Comparison of ENCODE assay signal across 27 mouse cellular contexts in genomic region chr13:20601421-20601820, GRCm38 (mm10).
DNase-seq lines count a peak whose midpoint lies in the region; ATAC-seq lines count a peak whose summit lies in the region.
"Had no signal": no experiment of that assay in that cellular context is flagged by ENCODE, and none has a peak within 500 bp of the region (broad histone marks: within the 10 kb centered on the region; RNA-seq: fewer than 3 reads in every experiment).

No protein-coding gene starts in this region.

- H3K9me3 ChIP-seq in forebrain, embryonic 16.5 days (ENCODE audit: control insufficient read depth, low read length), result no peaks in the 10 kb centered on the region
- H3K9me3 ChIP-seq in forebrain, embryonic 14.5 days (replicated peaks; ENCODE audit: control insufficient read depth, low read length), result no peaks in the 10 kb centered on the region
- H3K9me3 ChIP-seq: embryonic facial prominence, embryonic 13.5 days; embryonic facial prominence, embryonic 15.5 days; forebrain, embryonic 10.5 days; forebrain, embryonic 13.5 days; G1E had no signal

- 0 out of 2 replicates have a peak, but pooled peaks cover 3% of the 10 kb centered on the region for H3K36me3 ChIP-seq in forebrain, embryonic 16.5 days (ENCODE audit: control insufficient read depth, insufficient read depth)
- H3K36me3 ChIP-seq in forebrain, embryonic 14.5 days (ENCODE audit: control insufficient read depth, insufficient read depth, low read length), result 0 out of 2 replicates have a peak, but pooled peaks cover 4% of the 10 kb centered on the region
- H3K36me3 ChIP-seq: embryonic facial prominence, embryonic 13.5 days; embryonic facial prominence, embryonic 15.5 days; forebrain, embryonic 10.5 days; G1E had no signal

- H3K4me3 ChIP-seq in forebrain, embryonic 16.5 days (replicated peaks; ENCODE audit: low read length), result no peak overlapping the region
- H3K4me3 ChIP-seq in forebrain, embryonic 14.5 days (ENCODE audit: low read depth, low read length), result no peak overlapping the region
- H3K4me3 ChIP-seq: embryonic facial prominence, embryonic 13.5 days; embryonic facial prominence, embryonic 15.5 days; erythroblast, embryonic 14.5 days; forebrain, embryonic 10.5 days; forebrain, embryonic 13.5 days had no signal

- H3K9ac ChIP-seq in forebrain, embryonic 16.5 days (replicated peaks; ENCODE audit: low read depth, low read length), result no peak overlapping the region
- H3K9ac ChIP-seq in forebrain, embryonic 14.5 days (ENCODE audit: low read length), result no peak overlapping the region
- H3K9ac ChIP-seq: embryonic facial prominence, embryonic 13.5 days; embryonic facial prominence, embryonic 15.5 days; forebrain, embryonic 13.5 days had no signal

- ATAC-seq in forebrain, embryonic 16.5 days, result peak; percentile 47
- ATAC-seq in forebrain, embryonic 14.5 days, result no peak
- ATAC-seq in frontal cortex, adult (ENCODE audit: low TSS enrichment), result peak; percentile 28
- ATAC-seq: activated CD4-positive, CD25-positive, alpha-beta regulatory T cell, adult 4 months; CD4-positive, CD25-positive, alpha-beta regulatory T cell, adult 4 months; forebrain, embryonic 13.5 days; Patski had no signal

- 58% methylated on average over 1 of the region's 1 CpGs for WGBS in forebrain, embryonic 16.5 days
- 80% methylated on average over 1 of the region's 1 CpGs for WGBS in forebrain, embryonic 14.5 days

- no peak for DNase-seq in forebrain, embryonic 14.5 days (ENCODE audit: low spot score)
- no peak for DNase-seq in frontal cortex, postnatal 36 days (ENCODE audit: low spot score in 2 of 2)
- peak; percentile 63 for DNase-seq in brain, adult 2 months (ENCODE audit: low read depth, low spot score)
- no peak for DNase-seq in thymus, postnatal 25 days
- DNase-seq: adrenal gland, adult 8-10 months; adrenal gland, postnatal 14 days; adrenal gland, postnatal 36 days; B cell, adult 2 months; cerebellum, adult 11 months; cerebellum, adult 18-20 months; cerebellum, adult 8-10 months; cerebellum, adult 9-11 months; cerebellum, postnatal 14 days; cerebellum, postnatal 36 days; embryo, embryonic 11 days had no signal

- no peaks in the 10 kb centered on the region for H3K27me3 ChIP-seq in forebrain, embryonic 16.5 days (replicated peaks; ENCODE audit: control insufficient read depth, insufficient read depth, low read length)
- no peaks in the 10 kb centered on the region for H3K27me3 ChIP-seq in forebrain, embryonic 14.5 days (replicated peaks; ENCODE audit: control insufficient read depth, insufficient read depth, low read length)
- H3K27me3 ChIP-seq: CH12.LX; embryonic facial prominence, embryonic 13.5 days; embryonic facial prominence, embryonic 15.5 days; forebrain, embryonic 13.5 days had no signal

- H3K4me1 ChIP-seq in forebrain, embryonic 16.5 days (replicated peaks; ENCODE audit: control insufficient read depth, insufficient read depth, low read length), result peaks cover 8% of the 10 kb centered on the region
- no peaks in the 10 kb centered on the region for H3K4me1 ChIP-seq in forebrain, embryonic 14.5 days (ENCODE audit: control insufficient read depth, insufficient read depth, low read length)
- H3K4me1 ChIP-seq: embryonic facial prominence, embryonic 13.5 days; embryonic facial prominence, embryonic 15.5 days had no signal

- H3K27ac ChIP-seq in forebrain, embryonic 16.5 days (ENCODE audit: low read length), result no peak overlapping the region
- H3K27ac ChIP-seq in forebrain, embryonic 14.5 days (ENCODE audit: low read depth, low read length), result no peak overlapping the region
- H3K27ac ChIP-seq: embryonic facial prominence, embryonic 13.5 days; embryonic facial prominence, embryonic 15.5 days; forebrain, embryonic 10.5 days; forebrain, embryonic 13.5 days had no signal

- no peak overlapping the region for H3K4me2 ChIP-seq in forebrain, embryonic 16.5 days (ENCODE audit: low read length)
- H3K4me2 ChIP-seq in forebrain, embryonic 14.5 days (ENCODE audit: low read length), result no peak overlapping the region
- H3K4me2 ChIP-seq: embryonic facial prominence, embryonic 13.5 days; embryonic facial prominence, embryonic 15.5 days; forebrain, embryonic 13.5 days had no signal
